Mouse (Mus musculus) heart, adult 2 months (tissue): ENCODE measurements at regions not wholly inside any gene's neighbourhood (a gene's known extent, or its start where the extent isn't known, plus 50 kb on each side); places are given as distances from the start of the nearest gene placed in this dataset.
A peak's percentile ranks its signal among the peaks of the same experiment; 100 is the strongest.

Experiments used
- DNase-seq, 2 experiments: peaks; one replicate each; pipeline ENCODE4 v3.0.0; 2021
- H3K27ac ChIP-seq: fragments of 200-600 bp; 2 replicates; pipeline ENCODE4 v1.8.1; 2022
- H3K27me3 ChIP-seq: fragments of 200-500 bp; 2 replicates; pipeline ENCODE4 v1.6.1; 2012; ENCODE audit warnings: mild to moderate bottlenecking, low read length, inconsistent platforms, mixed read lengths; ENCODE audit not compliant: control insufficient read depth, insufficient read depth
- H3K36me3 ChIP-seq: fragments of 200-500 bp; 2 replicates; pipeline ENCODE4 v1.6.1; 2012; ENCODE audit warnings: low read length, inconsistent platforms; ENCODE audit not compliant: control insufficient read depth, insufficient read depth
- H3K4me1 ChIP-seq: fragments of 200-500 bp; 2 replicates; pipeline ENCODE4 v1.6.1; 2011; ENCODE audit warnings: low read length; ENCODE audit not compliant: control insufficient read depth, insufficient read depth
- H3K4me3 ChIP-seq: fragments of 200-600 bp; 2 replicates; pipeline ENCODE4 v1.8.1; 2022
- H3K79me2 ChIP-seq: fragments of 200-500 bp; replicated peaks from 2 replicates; pipeline ENCODE4 v1.6.1; 2012; ENCODE audit warnings: mild to moderate bottlenecking, inconsistent platforms, low read length, moderate library complexity, mixed read lengths; ENCODE audit not compliant: control insufficient read depth, insufficient read depth
- H3K9ac ChIP-seq: fragments of 200-500 bp; 2 replicates; pipeline ENCODE4 v1.6.1; 2012; ENCODE audit warnings: low read depth, mild to moderate bottlenecking, control low read depth, inconsistent platforms, low read length, mixed read lengths
- CTCF ChIP-seq: fragments of 200-600 bp; IDR thresholded peaks from 2 replicates; pipeline ENCODE4 v1.8.1; 2022; ENCODE audit warnings: antibody characterized with exemption, mild to moderate bottlenecking, moderate library complexity
- EP300 ChIP-seq: fragments of 200-500 bp; IDR thresholded peaks from 2 replicates; pipeline ENCODE4 v1.6.1; 2011; ENCODE audit warnings: low read depth, low read length, control low read depth; ENCODE audit not compliant: insufficient read depth
- POLR2A ChIP-seq: fragments of 200-500 bp; IDR thresholded peaks from 2 replicates; pipeline ENCODE4 v1.6.1; 2011; ENCODE audit warnings: mild to moderate bottlenecking, low read depth, low read length, control low read depth; ENCODE audit not compliant: insufficient read depth
- WGBS: fragments of 180-500 bp; shearing (Covaris S2); methylation state at CpG from one replicate; pipeline ENCODE4 v1.1.7; 2018; 5-methylcytosine and 5-hydroxymethylcytosine counted together
- intact Hi-C: fragments of 180-260 bp; cut with DNase I; formaldehyde crosslinking; loops from one replicate; pipeline ENCODE4 v1.15.1; 2025

GRCm38 (mm10) chr10:107964022-107964421, 52.1 kb upstream of the Otogl start:
- no peaks in the 10 kb centered on the region for H3K79me2 ChIP-seq
- no peak for TF ChIP-seq CTCF
- TF ChIP-seq EP300: no peak
- TF ChIP-seq POLR2A: no peak
- DNase-seq: no peak
- intact Hi-C loops: no loop called here
- peaks cover 3% of the 10 kb centered on the region; the same call in 1 of the 2 replicates for H3K4me1 ChIP-seq
- no peak overlapping the region for H3K4me3 ChIP-seq
- H3K27me3 ChIP-seq: no peaks in the 10 kb centered on the region
- H3K9ac ChIP-seq: no peak overlapping the region
- H3K27ac ChIP-seq: peak overlapping the region; percentile 26; the same call in 1 of the 2 replicates
- peaks cover 5% of the 10 kb centered on the region; the same call in 1 of the 2 replicates for H3K36me3 ChIP-seq
- WGBS: 20% methylated on average over 1 of the region's 1 CpGs

GRCm38 (mm10) chr10:107962130-107962529, 50.2 kb upstream of the Otogl start:
- no peak for DNase-seq
- 73% methylated on average over 3 of the region's 3 CpGs for WGBS
- H3K9ac ChIP-seq: no peak overlapping the region
- peaks cover 5% of the 10 kb centered on the region; the same call in 1 of the 2 replicates for H3K36me3 ChIP-seq
- no peaks in the 10 kb centered on the region for H3K79me2 ChIP-seq
- no peak for TF ChIP-seq EP300
- TF ChIP-seq CTCF: no peak
- TF ChIP-seq POLR2A: no peak
- peaks cover 3% of the 10 kb centered on the region; the same call in 1 of the 2 replicates for H3K4me1 ChIP-seq
- intact Hi-C loops: no loop called here
- no peak overlapping the region for H3K27ac ChIP-seq
- no peaks in the 10 kb centered on the region for H3K27me3 ChIP-seq
- no peak overlapping the region for H3K4me3 ChIP-seq
